Mouse (Mus musculus) hindbrain, embryonic 14.5 days (tissue): ENCODE measurements around the gene Coq8b. TPM values are rescaled to one million over a fixed set of nuclear protein-coding genes. Genes with fewer than 3 reads are reported as not detected.
"Not testable (repeated sequence)": the region's sequence is repeated elsewhere in the genome, so short reads cannot be mapped to it uniquely, and the experiment has no call there.

Source experiments
- ATAC-seq: fragments of 200-750 bp; cut with Nextera tagmentation; 2 replicates; pipeline ENCODE4 v1.8.0; 2017; ENCODE audit warnings: moderate number of reproducible peaks, mild to moderate bottlenecking, moderate TSS enrichment, moderate library complexity; ENCODE audit not compliant: low FRiP score
- DNase-seq: peaks from one replicate; pipeline ENCODE4 v3.0.0-alpha.2; 2015; ENCODE audit warnings: low spot score
- H3K27ac ChIP-seq: fragments of 300-500 bp; sonication (generic); 2 replicates; pipeline ENCODE4 v1.5.1; 2014; ENCODE audit warnings: mild to moderate bottlenecking, moderate library complexity
- H3K27me3 ChIP-seq: fragments of 300-500 bp; sonication (generic); 2 replicates; pipeline ENCODE4 v1.6.1; 2014; ENCODE audit warnings: mild to moderate bottlenecking, low read length, mixed read lengths; ENCODE audit not compliant: control insufficient read depth, insufficient read depth
- H3K36me3 ChIP-seq: fragments of 300-500 bp; sonication (generic); replicated peaks from 2 replicates; pipeline ENCODE4 v1.6.1; 2014; ENCODE audit not compliant: control insufficient read depth, insufficient read depth
- H3K4me1 ChIP-seq: fragments of 300-500 bp; sonication (generic); replicated peaks from 2 replicates; pipeline ENCODE4 v1.6.1; 2014; ENCODE audit warnings: antibody characterized with exemption, low read length, mixed read lengths; ENCODE audit not compliant: control insufficient read depth, insufficient read depth
- H3K4me2 ChIP-seq: fragments of 300-500 bp; sonication (generic); replicated peaks from 2 replicates; pipeline ENCODE4 v1.6.1; 2014; ENCODE audit warnings: mild to moderate bottlenecking, moderate library complexity
- H3K4me3 ChIP-seq: fragments of 300-500 bp; sonication (generic); replicated peaks from 2 replicates; pipeline ENCODE4 v1.5.1; 2014; ENCODE audit warnings: mild to moderate bottlenecking, low read length
- H3K9ac ChIP-seq: fragments of 300-500 bp; sonication (generic); 2 replicates; pipeline ENCODE4 v1.6.1; 2014
- H3K9me3 ChIP-seq: fragments of 300-500 bp; sonication (generic); 2 replicates; pipeline ENCODE4 v1.6.1; 2016; ENCODE audit warnings: low read length; ENCODE audit not compliant: control insufficient read depth
- WGBS: fragments of 180-500 bp; shearing (Covaris S2); extraction: QIAGEN DNeasy Blood & Tissue Kit; methylation state at CpG from one replicate; pipeline ENCODE4 v1.1.7; 2014; 5-methylcytosine and 5-hydroxymethylcytosine counted together
- polyA plus RNA-seq: library from polyadenylated mRNA; unstranded; fragments of >200 nt; fragmentation: Nextera tagmentation; extraction: Ambion mirVana; gene quantifications from 2 replicates; pipeline ENCODE4 v1.2.1, GENCODE M21; 2014

Gene Coq8b
- polyA plus RNA-seq, 1 experiment from 2014 or later, result 17.8 TPM

GRCm38 (mm10) chr7:27238568-27238967 is 5.7 kb downstream of the Coq8b start:
- Histone ChIP-seq H3K27ac (no peak overlapping the region), H3K4me3 (no peak overlapping the region), H3K36me3 (peaks cover 53% of the 10 kb centered on the region), H3K9ac (no peak overlapping the region), H3K4me1 (peaks cover 9% of the 10 kb centered on the region), H3K9me3 (no peaks in the 10 kb centered on the region), H3K27me3 (no peaks in the 10 kb centered on the region), H3K4me2 (no peak overlapping the region)
- ATAC-seq (no peak), DNase-seq (no peak)
- 95% methylated on average over 5 of the region's 5 CpGs for WGBS

GRCm38 (mm10) chr7:27243211-27243610 is 10.4 kb downstream of the Coq8b start:
- H3K36me3 ChIP-seq, result peaks cover 66% of the 10 kb centered on the region
- no peak overlapping the region for H3K4me2 ChIP-seq
- no peak for ATAC-seq
- DNase-seq, result no peak
- H3K27me3 ChIP-seq, result no peaks in the 10 kb centered on the region
- H3K9ac ChIP-seq, result no peak overlapping the region
- no peaks in the 10 kb centered on the region for H3K4me1 ChIP-seq
- no peak overlapping the region for H3K27ac ChIP-seq
- H3K9me3 ChIP-seq, result no peaks in the 10 kb centered on the region
- no peak overlapping the region for H3K4me3 ChIP-seq
- WGBS, result 72% methylated on average over 8 of the region's 8 CpGs

GRCm38 (mm10) chr7:27244088-27244487 is 11.3 kb downstream of the Coq8b start:
- H3K27me3 ChIP-seq, H3K4me2 ChIP-seq, DNase-seq, H3K9ac ChIP-seq, H3K9me3 ChIP-seq, H3K4me3 ChIP-seq, ATAC-seq, H3K27ac ChIP-seq, H3K4me1 ChIP-seq: not testable (repeated sequence)
- peaks cover 66% of the 10 kb centered on the region for H3K36me3 ChIP-seq
- WGBS, result 83% methylated on average over 2 of the region's 2 CpGs

- Histone ChIP-seq H3K9me3 (no peaks in the 10 kb centered on the region), H3K9ac (no peak overlapping the region), H3K4me2 (no peak overlapping the region), H3K4me1 (no peaks in the 10 kb centered on the region), H3K4me3 (no peak overlapping the region), H3K27ac (no peak overlapping the region), H3K36me3 (peaks cover 50% of the 10 kb centered on the region), H3K27me3 (no peaks in the 10 kb centered on the region)
- ATAC-seq (no peak), DNase-seq (no peak)
- 92% methylated on average over 2 of the region's 2 CpGs for WGBS
Measured at GRCm38 (mm10) chr7:27249146-27249545, 16.3 kb downstream of the Coq8b start.

GRCm38 (mm10) chr7:27249928-27250327 is 17.1 kb downstream of the Coq8b start:
- H3K4me3 ChIP-seq, result no peak overlapping the region
- no peak overlapping the region for H3K9ac ChIP-seq
- no peak overlapping the region for H3K4me2 ChIP-seq
- no peaks in the 10 kb centered on the region for H3K27me3 ChIP-seq
- H3K27ac ChIP-seq, result no peak overlapping the region
- DNase-seq (no peak), ATAC-seq (no peak)
- no peaks in the 10 kb centered on the region for H3K4me1 ChIP-seq
- WGBS, result 83% methylated on average over 5 of the region's 5 CpGs
- H3K9me3 ChIP-seq, result no peaks in the 10 kb centered on the region
- peaks cover 49% of the 10 kb centered on the region for H3K36me3 ChIP-seq

GRCm38 (mm10) chr7:27251946-27252345 is 19.1 kb downstream of the Coq8b start:
- no peak overlapping the region for H3K27ac ChIP-seq
- ATAC-seq, result no peak

GRCm38 (mm10) chr7:27255721-27256120 is 22.9 kb downstream of the Coq8b start:
- whole genome bisulfite sequencing, result 76% methylated on average over 3 of the region's 3 CpGs
- no peak for DNase-seq
- no peak for ATAC-seq
- no peaks in the 10 kb centered on the region for H3K27me3 ChIP-seq
- H3K4me3 ChIP-seq, result no peak overlapping the region
- H3K4me1 ChIP-seq, result peaks cover 17% of the 10 kb centered on the region
- peaks cover 25% of the 10 kb centered on the region for H3K36me3 ChIP-seq
- H3K4me2 ChIP-seq, result no peak overlapping the region
- H3K9ac ChIP-seq, result no peak overlapping the region
- H3K9me3 ChIP-seq, result no peaks in the 10 kb centered on the region
- H3K27ac ChIP-seq, result no peak overlapping the region

More at GRCm38 (mm10) chr7:27251946-27252345, 19.1 kb downstream of the Coq8b start:
- H3K4me2 ChIP-seq, result no peak overlapping the region
- H3K27me3 ChIP-seq, result no peaks in the 10 kb centered on the region
- no peak for DNase-seq
- no peak overlapping the region for H3K9ac ChIP-seq
- H3K36me3 ChIP-seq, result peaks cover 32% of the 10 kb centered on the region
- WGBS, result 92% methylated on average over 6 of the region's 6 CpGs
- H3K4me3 ChIP-seq, result no peak overlapping the region
- no peaks in the 10 kb centered on the region for H3K9me3 ChIP-seq
- H3K4me1 ChIP-seq, result no peaks in the 10 kb centered on the region

GRCm38 (mm10) chr7:27257046-27257851 is 24.4 kb downstream of the Coq8b start:
- Histone ChIP-seq H3K9me3 (no peaks in the 10 kb centered on the region), H3K4me1 (peaks cover 31% of the 10 kb centered on the region), H3K27me3 (no peaks in the 10 kb centered on the region), H3K4me3 (peak overlapping the region; percentile 8; the same call in 1 of the 2 replicates), H3K4me2 (peak overlapping the region; percentile 78), H3K9ac (peak overlapping the region; percentile 35; the same call in 1 of the 2 replicates), H3K36me3 (peaks cover 18% of the 10 kb centered on the region), H3K27ac (peak overlapping the region; percentile 80)
- DNase-seq (peak; percentile 62), ATAC-seq (peak; percentile 18; the same call in 1 of the 2 replicates)
- 7% methylated on average over 27 of the region's 27 CpGs for WGBS

GRCm38 (mm10) chr7:27257852-27258204 is 25.0 kb downstream of the Coq8b start:
- H3K9ac ChIP-seq, result peak overlapping the region; percentile 35; the same call in 1 of the 2 replicates
- H3K4me2 ChIP-seq, result peak overlapping the region; percentile 78
- H3K27ac ChIP-seq, result peak overlapping the region; percentile 90
- peak; percentile 15 for ATAC-seq
- DNase-seq, result no peak
- H3K4me1 ChIP-seq, result peaks cover 31% of the 10 kb centered on the region
- H3K4me3 ChIP-seq, result peak overlapping the region; percentile 68
- H3K36me3 ChIP-seq, result peaks cover 19% of the 10 kb centered on the region
- no peaks in the 10 kb centered on the region for H3K9me3 ChIP-seq
- no peaks in the 10 kb centered on the region for H3K27me3 ChIP-seq
- WGBS, result 6% methylated on average over 6 of the region's 6 CpGs
